ENCODE assay signal across 9 mouse cellular contexts in the genomic region with DNA sequence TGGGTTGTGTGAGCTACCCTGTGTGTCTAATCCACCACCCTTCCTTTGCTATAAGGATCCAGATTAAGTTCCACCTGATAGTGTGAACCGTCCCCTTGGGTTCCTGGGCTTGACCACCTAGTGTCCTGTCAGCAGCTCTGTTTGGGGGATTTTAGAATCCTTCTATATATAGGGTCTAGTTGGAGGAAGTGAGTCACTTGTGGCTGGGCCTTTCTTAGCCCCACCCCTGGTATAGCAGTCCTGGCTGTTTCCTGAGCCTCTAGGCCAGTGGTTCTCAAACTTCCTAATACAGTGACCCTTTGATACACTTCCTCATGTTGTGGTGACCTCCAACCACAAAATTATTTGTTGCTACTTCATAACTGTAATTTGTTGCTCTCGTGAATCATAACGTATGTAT.
A peak's percentile ranks its signal among the peaks of the same experiment; 100 is the strongest.
DNase-seq lines count a peak whose midpoint lies in the region; ATAC-seq lines count a peak whose summit lies in the region.
"Had no signal": no experiment of that assay in that cellular context is flagged by ENCODE, and none has a peak within 500 bp of the region (broad histone marks: within the 10 kb centered on the region; RNA-seq: fewer than 3 reads in every experiment).

No protein-coding gene starts in this region.

- H3K9me3 ChIP-seq in hindbrain, embryonic 10.5 days, result no peaks in the 10 kb centered on the region
- H3K9me3 ChIP-seq in hindbrain, embryonic 14.5 days (ENCODE audit: control insufficient read depth, low read length), result no peaks in the 10 kb centered on the region
- H3K9me3 ChIP-seq in liver, embryonic 16.5 days (replicated peaks; ENCODE audit: control insufficient read depth, low read length), result no peaks in the 10 kb centered on the region
- H3K9me3 ChIP-seq: neural tube, embryonic 12.5 days had no signal

- peaks cover 79% of the 10 kb centered on the region for H3K4me1 ChIP-seq in hindbrain, embryonic 10.5 days (replicated peaks)
- peaks cover 49% of the 10 kb centered on the region for H3K4me1 ChIP-seq in hindbrain, embryonic 14.5 days (replicated peaks; ENCODE audit: control insufficient read depth, insufficient read depth, low read length)
- H3K4me1 ChIP-seq in liver, embryonic 16.5 days (ENCODE audit: control insufficient read depth, low read depth, low read length), result 0 out of 2 replicates have a peak, but pooled peaks cover 2% of the 10 kb centered on the region

- no peak for ATAC-seq in hindbrain, embryonic 14.5 days (ENCODE audit: low FRiP score)
- no peak for ATAC-seq in liver, embryonic 16.5 days (ENCODE audit: low read depth)
- ATAC-seq in inflammation-experienced regulatory T-cells, adult 6 months, result no peak

- no peak overlapping the region for H3K4me2 ChIP-seq in hindbrain, embryonic 14.5 days (replicated peaks)
- H3K4me2 ChIP-seq in liver, embryonic 16.5 days (ENCODE audit: low read depth, low read length), result no peak overlapping the region
- H3K4me2 ChIP-seq: neural tube, embryonic 12.5 days had no signal

- no peak overlapping the region for H3K9ac ChIP-seq in hindbrain, embryonic 14.5 days
- H3K9ac ChIP-seq in liver, embryonic 16.5 days (ENCODE audit: low read depth, low read length), result no peak overlapping the region
- H3K9ac ChIP-seq: neural tube, embryonic 12.5 days had no signal

- no peak overlapping the region for H3K4me3 ChIP-seq in hindbrain, embryonic 10.5 days
- no peak overlapping the region for H3K4me3 ChIP-seq in hindbrain, embryonic 14.5 days (replicated peaks; ENCODE audit: low read length)
- H3K4me3 ChIP-seq in liver, embryonic 16.5 days (ENCODE audit: low read depth, low read length), result no peak overlapping the region
- H3K4me3 ChIP-seq: neural tube, embryonic 12.5 days had no signal

- WGBS in hindbrain, embryonic 10.5 days, result 82% methylated on average over 3 of the region's 3 CpGs
- 82% methylated on average over 3 of the region's 3 CpGs for WGBS in hindbrain, embryonic 14.5 days
- WGBS in liver, embryonic 16.5 days (ENCODE audit: insufficient replicate concordance), result 19% methylated on average over 3 of the region's 3 CpGs

- no peak for DNase-seq in hindbrain, embryonic 10.5 days (ENCODE audit: low spot score)
- no peak for DNase-seq in hindbrain, embryonic 14.5 days (ENCODE audit: low spot score)
- DNase-seq in spleen, adult 18-20 months, result peak; percentile 47
- DNase-seq in spleen, adult 12 weeks (ENCODE audit: low spot score), result no peak
- DNase-seq in splenic B cell, adult 2 months (ENCODE audit: low read depth, low spot score), result peak; percentile 80
- DNase-seq in right cerebral cortex, adult 18-20 months, result no peak

- H3K27ac ChIP-seq in hindbrain, embryonic 10.5 days, result peak overlapping the region; percentile 74
- H3K27ac ChIP-seq in hindbrain, embryonic 14.5 days, result no peak overlapping the region
- H3K27ac ChIP-seq in liver, embryonic 16.5 days (ENCODE audit: low read length), result peak overlapping the region; percentile 58
- H3K27ac ChIP-seq: neural tube, embryonic 12.5 days had no signal

- no peaks in the 10 kb centered on the region for H3K36me3 ChIP-seq in hindbrain, embryonic 10.5 days
- H3K36me3 ChIP-seq in hindbrain, embryonic 14.5 days (replicated peaks; ENCODE audit: control insufficient read depth, insufficient read depth), result no peaks in the 10 kb centered on the region
- H3K36me3 ChIP-seq in liver, embryonic 16.5 days (ENCODE audit: control insufficient read depth, insufficient read depth), result no peaks in the 10 kb centered on the region
- H3K36me3 ChIP-seq in splenic B cell, adult 2 months (ENCODE audit: control insufficient read depth, insufficient read depth, low read length, poor library complexity, severe bottlenecking), result no peaks in the 10 kb centered on the region
- H3K36me3 ChIP-seq: neural tube, embryonic 12.5 days had no signal

- peaks cover 7% of the 10 kb centered on the region; the same call in 1 of the 2 replicates for H3K27me3 ChIP-seq in hindbrain, embryonic 10.5 days (ENCODE audit: insufficient read depth, poor library complexity, severe bottlenecking)
- no peaks in the 10 kb centered on the region for H3K27me3 ChIP-seq in hindbrain, embryonic 14.5 days (ENCODE audit: control insufficient read depth, insufficient read depth, low read length)
- H3K27me3 ChIP-seq in liver, embryonic 16.5 days (ENCODE audit: control insufficient read depth, insufficient read depth, low read depth, low read length), result no peaks in the 10 kb centered on the region
- H3K27me3 ChIP-seq in splenic B cell, adult 2 months (ENCODE audit: control insufficient read depth, insufficient read depth, low read length, poor library complexity, severe bottlenecking), result no peaks in the 10 kb centered on the region

Comparison
In these comparisons a context has a peak if more than half of its experiments do, and no peak if none do; other contexts are left out.
1. DNase-seq: peak in spleen, adult 18-20 months (2 of 2) and splenic B cell, adult 2 months (single experiment); none in hindbrain, embryonic 10.5 days (single experiment), hindbrain, embryonic 14.5 days (single experiment), spleen, adult 12 weeks (single experiment) and right cerebral cortex, adult 18-20 months (single experiment).